Mouse (Mus musculus) cortical plate, adult 2 months (tissue): ENCODE measurements around the gene Raph1.

Experiments used
- CTCF ChIP-seq: fragments of 200-500 bp; IDR thresholded peaks from 2 replicates; pipeline ENCODE4 v1.5.1; 2011; ENCODE audit warnings: mild to moderate bottlenecking, control low read depth, low read length; ENCODE audit not compliant: insufficient read depth; ENCODE audit errors: extremely low read depth
- POLR2A ChIP-seq: fragments of 200-500 bp; IDR thresholded peaks from 2 replicates; pipeline ENCODE4 v1.6.1; 2011; ENCODE audit warnings: mild to moderate bottlenecking, low read length, control low read depth; ENCODE audit not compliant: insufficient read depth; ENCODE audit errors: extremely low read depth

- no peak for TF ChIP-seq POLR2A
- no peak for TF ChIP-seq CTCF
Measured at GRCm38 (mm10) chr1:60488635-60489034, 78.3 kb downstream of the Raph1 start.
